Mouse (Mus musculus): ENCODE measurements around the gene Osbpl3. TPM values are rescaled to one million over a fixed set of nuclear protein-coding genes. Genes with fewer than 3 reads are reported as not detected.
"Not testable (repeated sequence)": the region's sequence is repeated elsewhere in the genome, so short reads cannot be mapped to it uniquely, and the experiment has no call there.

The Osbpl3 gene
- polyA plus RNA-seq, 1 experiment, result 23.4 TPM

GRCm38 (mm10) chr6:50455102-50455828, 736 bp downstream of the Osbpl3 start:
- Histone ChIP-seq H3K27ac (ENCODE audit: insufficient read depth, low read depth, low read length) (peak overlapping the region; percentile 78), H3K4me3 (ENCODE audit: insufficient read depth, low read length) (peak overlapping the region; percentile 83), H3K4me1 (ENCODE audit: control insufficient read depth, insufficient read depth, low read length) (peaks cover 52% of the 10 kb centered on the region)
- TF ChIP-seq CTCF (IDR thresholded peaks at IDR 0.05; ENCODE audit: low read depth, low read length) (no peak), POLR2A (IDR thresholded peaks at IDR 0.05; ENCODE audit: borderline replicate concordance, low read depth, low read length) (no peak)

GRCm38 (mm10) chr6:50453651-50454050, 2.4 kb downstream of the Osbpl3 start:
- H3K4me1 ChIP-seq (ENCODE audit: control insufficient read depth, insufficient read depth, low read length), result peaks cover 42% of the 10 kb centered on the region
- TF ChIP-seq CTCF (IDR thresholded peaks at IDR 0.05; ENCODE audit: low read depth, low read length), result no peak
- TF ChIP-seq POLR2A (IDR thresholded peaks at IDR 0.05; ENCODE audit: borderline replicate concordance, low read depth, low read length), result no peak
- H3K27ac ChIP-seq (ENCODE audit: insufficient read depth, low read depth, low read length), result 0 out of 2 replicates have a peak overlapping the region, but pooled peaks have one; percentile 3
- H3K4me3 ChIP-seq (ENCODE audit: insufficient read depth, low read length), result no peak overlapping the region

GRCm38 (mm10) chr6:50452220-50452619, 3.8 kb downstream of the Osbpl3 start:
- Histone ChIP-seq H3K27ac (ENCODE audit: insufficient read depth, low read depth, low read length) (peak overlapping the region; percentile 39), H3K4me3 (ENCODE audit: insufficient read depth, low read length) (no peak overlapping the region), H3K4me1 (ENCODE audit: control insufficient read depth, insufficient read depth, low read length) (peaks cover 35% of the 10 kb centered on the region)
- no peak for TF ChIP-seq CTCF (IDR thresholded peaks at IDR 0.05; ENCODE audit: low read depth, low read length)
- no peak for TF ChIP-seq POLR2A (IDR thresholded peaks at IDR 0.05; ENCODE audit: borderline replicate concordance, low read depth, low read length)

- no peak for TF ChIP-seq CTCF (IDR thresholded peaks at IDR 0.05; ENCODE audit: low read depth, low read length)
- TF ChIP-seq POLR2A (IDR thresholded peaks at IDR 0.05; ENCODE audit: borderline replicate concordance, low read depth, low read length), result no peak
- H3K4me3 ChIP-seq (ENCODE audit: insufficient read depth, low read length), result no peak overlapping the region
- peaks cover 3% of the 10 kb centered on the region; the same call in 1 of the 2 replicates for H3K4me1 ChIP-seq (ENCODE audit: control insufficient read depth, insufficient read depth, low read length)
- no peak overlapping the region for H3K27ac ChIP-seq (ENCODE audit: insufficient read depth, low read depth, low read length)
Measured at GRCm38 (mm10) chr6:50445616-50446015, 10.4 kb downstream of the Osbpl3 start.

GRCm38 (mm10) chr6:50440966-50441862, 14.8 kb downstream of the Osbpl3 start:
- no peak overlapping the region for H3K27ac ChIP-seq (ENCODE audit: insufficient read depth, low read depth, low read length)
- TF ChIP-seq POLR2A (IDR thresholded peaks at IDR 0.05; ENCODE audit: borderline replicate concordance, low read depth, low read length) (no peak), CTCF (IDR thresholded peaks at IDR 0.05; ENCODE audit: low read depth, low read length) (no peak)
- peaks cover 22% of the 10 kb centered on the region for H3K4me1 ChIP-seq (ENCODE audit: control insufficient read depth, insufficient read depth, low read length)
- H3K4me3 ChIP-seq (ENCODE audit: insufficient read depth, low read length), result no peak overlapping the region

- Histone ChIP-seq H3K4me1 (ENCODE audit: control insufficient read depth, insufficient read depth, low read length) (peaks cover 22% of the 10 kb centered on the region), H3K4me3 (ENCODE audit: insufficient read depth, low read length) (no peak overlapping the region), H3K27ac (ENCODE audit: insufficient read depth, low read depth, low read length) (no peak overlapping the region)
- TF ChIP-seq CTCF (IDR thresholded peaks at IDR 0.05; ENCODE audit: low read depth, low read length) (no peak), POLR2A (IDR thresholded peaks at IDR 0.05; ENCODE audit: borderline replicate concordance, low read depth, low read length) (no peak)
Measured at GRCm38 (mm10) chr6:50440197-50440596, 15.8 kb downstream of the Osbpl3 start.

- H3K27ac ChIP-seq (ENCODE audit: insufficient read depth, low read depth, low read length); H3K4me3 ChIP-seq (ENCODE audit: insufficient read depth, low read length): not testable (repeated sequence)
- H3K4me1 ChIP-seq (ENCODE audit: control insufficient read depth, insufficient read depth, low read length), result peaks cover 26% of the 10 kb centered on the region
Measured at GRCm38 (mm10) chr6:50438900-50439299, 17.1 kb downstream of the Osbpl3 start.

GRCm38 (mm10) chr6:50437815-50438214, 18.2 kb downstream of the Osbpl3 start:
- Histone ChIP-seq H3K27ac (ENCODE audit: insufficient read depth, low read depth, low read length) (peak overlapping the region; percentile 85), H3K4me1 (ENCODE audit: control insufficient read depth, insufficient read depth, low read length) (peaks cover 26% of the 10 kb centered on the region), H3K4me3 (ENCODE audit: insufficient read depth, low read length) (no peak overlapping the region)
- TF ChIP-seq POLR2A (IDR thresholded peaks at IDR 0.05; ENCODE audit: borderline replicate concordance, low read depth, low read length), result no peak
- no peak for TF ChIP-seq CTCF (IDR thresholded peaks at IDR 0.05; ENCODE audit: low read depth, low read length)

- Histone ChIP-seq H3K4me3 (ENCODE audit: insufficient read depth, low read length) (no peak overlapping the region), H3K4me1 (ENCODE audit: control insufficient read depth, insufficient read depth, low read length) (peaks cover 27% of the 10 kb centered on the region), H3K27ac (ENCODE audit: insufficient read depth, low read depth, low read length) (peak overlapping the region; percentile 80; the same call in 1 of the 2 replicates)
- TF ChIP-seq POLR2A (IDR thresholded peaks at IDR 0.05; ENCODE audit: borderline replicate concordance, low read depth, low read length), result no peak
- no peak for TF ChIP-seq CTCF (IDR thresholded peaks at IDR 0.05; ENCODE audit: low read depth, low read length)
Measured at GRCm38 (mm10) chr6:50436661-50437060, 19.3 kb downstream of the Osbpl3 start.

- Histone ChIP-seq H3K4me1 (ENCODE audit: control insufficient read depth, insufficient read depth, low read length) (peaks cover 15% of the 10 kb centered on the region), H3K27ac (ENCODE audit: insufficient read depth, low read depth, low read length) (no peak overlapping the region), H3K4me3 (ENCODE audit: insufficient read depth, low read length) (no peak overlapping the region)
- TF ChIP-seq POLR2A (IDR thresholded peaks at IDR 0.05; ENCODE audit: borderline replicate concordance, low read depth, low read length) (no peak), CTCF (IDR thresholded peaks at IDR 0.05; ENCODE audit: low read depth, low read length) (no peak)
Measured at GRCm38 (mm10) chr6:50432491-50432890, 23.5 kb downstream of the Osbpl3 start.
